Mouse (Mus musculus): Measurements from ENCODE around the gene Zcchc4. TPM values are rescaled to one million over a fixed set of nuclear protein-coding genes. Genes with fewer than 3 reads are reported as not detected.

The Zcchc4 gene
- 10.3 and 10.9 TPM in 2 replicates for polyA plus RNA-seq (2015; fragmentation: Nextera tagmentation; extraction: Ambion mirVana)

DNA sequence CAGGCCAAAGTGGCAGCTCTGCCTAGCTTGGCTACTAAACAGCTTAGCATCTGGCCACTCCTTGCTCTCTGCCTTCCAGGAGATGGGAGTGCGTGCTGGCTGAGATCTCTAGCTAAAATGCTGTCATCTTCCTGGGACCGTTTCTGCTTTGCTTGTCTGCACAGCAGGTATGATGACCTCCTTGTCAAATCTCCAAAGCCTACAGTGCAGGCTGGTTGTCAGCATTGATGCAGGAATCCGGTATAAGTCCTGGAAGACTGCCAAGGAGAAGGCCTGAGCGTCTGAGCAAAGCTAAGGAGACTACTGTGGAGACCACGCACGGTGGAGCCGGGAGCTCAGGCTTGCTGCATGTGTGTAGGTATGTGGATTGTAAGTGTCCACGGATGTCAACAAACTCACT, at the start of gene Zcchc4:
Gene Zcchc4 (plus strand): TSS at position 173 of the 400 bp plus-strand sequence.
- Histone ChIP-seq H3K36me3 (peaks cover 7% of the 10 kb centered on the region), H3K4me2 (no peak within 1 kb of the TSS), H3K9ac (peak within 1 kb of the TSS; percentile 40; the same call in 1 of the 2 replicates), H3K4me3 (no peak within 1 kb of the TSS), H3K27ac (replicated peaks) (no peak within 1 kb of the TSS), H3K4me1 (no peaks in the 10 kb centered on the region), H3K27me3 (replicated peaks) (no peaks in the 10 kb centered on the region), H3K9me3 (no peaks in the 10 kb centered on the region)
- whole genome bisulfite sequencing = 52% methylated on average over 8 of the region's 8 CpGs
- ATAC-seq (ENCODE audit: extremely low read depth, insufficient number of reproducible peaks, low FRiP score, low TSS enrichment) = no peak

DNA sequence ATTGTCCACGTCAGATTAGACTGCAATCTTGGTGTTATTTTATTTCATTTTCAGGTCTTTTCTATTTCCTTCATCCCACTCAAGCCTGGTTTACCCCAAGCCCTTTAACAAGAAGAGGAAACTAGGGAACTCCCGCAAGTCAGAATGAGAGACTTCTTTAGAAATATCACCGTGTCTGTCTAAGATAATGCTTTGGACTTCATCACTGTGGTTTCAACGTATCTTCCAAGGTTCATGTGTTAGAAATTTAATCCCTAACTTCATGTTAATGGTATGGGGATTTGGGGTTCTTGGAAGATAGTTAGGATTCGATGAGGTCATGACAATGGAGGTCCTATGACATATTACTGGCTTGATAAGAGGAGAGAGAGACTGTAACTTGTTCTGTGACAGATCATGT, 47.5 kb upstream of the Zcchc4 start:
- 69% methylated on average over 5 of the region's 5 CpGs for WGBS
- Histone ChIP-seq H3K4me1 (no peaks in the 10 kb centered on the region), H3K27ac (replicated peaks) (no peak overlapping the region), H3K36me3 (no peaks in the 10 kb centered on the region), H3K9ac (no peak overlapping the region), H3K4me2 (no peak overlapping the region), H3K4me3 (no peak overlapping the region), H3K27me3 (replicated peaks) (0 out of 2 replicates have a peak, but pooled peaks cover 3% of the 10 kb centered on the region), H3K9me3 (no peaks in the 10 kb centered on the region)
- ATAC-seq (ENCODE audit: extremely low read depth, insufficient number of reproducible peaks, low FRiP score, low TSS enrichment) = no peak

GRCm38 (mm10) chr5:52732811-52733210, 42.4 kb upstream of the Zcchc4 start:
- Histone ChIP-seq H3K36me3 (no peaks in the 10 kb centered on the region), H3K9ac (no peak overlapping the region), H3K4me3 (no peak overlapping the region), H3K4me1 (no peaks in the 10 kb centered on the region), H3K27ac (replicated peaks) (no peak overlapping the region), H3K27me3 (replicated peaks) (0 out of 2 replicates have a peak, but pooled peaks cover 3% of the 10 kb centered on the region), H3K4me2 (no peak overlapping the region), H3K9me3 (no peaks in the 10 kb centered on the region)
- ATAC-seq (ENCODE audit: extremely low read depth, insufficient number of reproducible peaks, low FRiP score, low TSS enrichment) = no peak
- 54% methylated on average over 4 of the region's 4 CpGs for WGBS

DNA sequence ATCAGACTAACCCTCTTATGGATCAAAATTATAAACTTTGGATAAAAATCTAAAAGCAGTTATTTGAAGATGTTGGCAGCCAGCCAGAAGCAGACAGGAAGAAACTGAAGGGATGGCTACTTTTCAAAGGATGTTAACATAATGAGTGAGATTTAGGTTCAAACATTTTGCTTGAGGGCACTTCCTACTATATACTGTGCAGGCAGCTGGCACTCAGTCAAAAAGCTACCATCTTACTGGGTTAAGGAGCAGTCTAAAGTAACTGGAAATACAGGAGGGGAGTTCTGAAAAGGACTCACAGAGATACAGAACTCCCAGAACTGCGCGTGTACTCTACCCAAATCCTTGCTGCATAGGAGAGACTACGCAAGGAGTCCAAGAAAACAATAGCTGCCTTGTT, 39.2 kb upstream of the Zcchc4 start:
- 0 out of 2 replicates have a peak, but pooled peaks cover 3% of the 10 kb centered on the region for H3K27me3 ChIP-seq (replicated peaks)
- no peaks in the 10 kb centered on the region for H3K4me1 ChIP-seq
- H3K4me3 ChIP-seq = no peak overlapping the region
- 75% methylated on average over 3 of the region's 3 CpGs for WGBS
- no peak overlapping the region for H3K9ac ChIP-seq
- no peaks in the 10 kb centered on the region for H3K36me3 ChIP-seq
- no peak overlapping the region for H3K4me2 ChIP-seq
- no peak overlapping the region for H3K27ac ChIP-seq (replicated peaks)
- no peak for ATAC-seq (ENCODE audit: extremely low read depth, insufficient number of reproducible peaks, low FRiP score, low TSS enrichment)
- no peaks in the 10 kb centered on the region for H3K9me3 ChIP-seq

- Histone ChIP-seq H3K27me3 (replicated peaks) (0 out of 2 replicates have a peak, but pooled peaks cover 3% of the 10 kb centered on the region), H3K36me3 (no peaks in the 10 kb centered on the region), H3K27ac (replicated peaks) (peak within 1 kb of the TSS; percentile 88), H3K9me3 (no peaks in the 10 kb centered on the region), H3K4me1 (peaks cover 14% of the 10 kb centered on the region), H3K4me2 (peak within 1 kb of the TSS; percentile 79), H3K4me3 (peak within 1 kb of the TSS; percentile 90), H3K9ac (peak within 1 kb of the TSS; percentile 93)
- WGBS = 2% methylated on average over 42 of the region's 75 CpGs
- ATAC-seq (ENCODE audit: extremely low read depth, insufficient number of reproducible peaks, low FRiP score, low TSS enrichment) = peak; percentile 93
Measured at GRCm38 (mm10) chr5:52741391-52742111, 33.7 kb upstream of the Zcchc4 start, which contains the start of gene Pi4k2b. Pi4k2b (plus strand) TSS chr5:52741574.

- Histone ChIP-seq H3K4me1 (peaks cover 14% of the 10 kb centered on the region), H3K27me3 (replicated peaks) (no peaks in the 10 kb centered on the region), H3K9ac (peak overlapping the region; percentile 93), H3K4me2 (peak overlapping the region; percentile 79), H3K36me3 (no peaks in the 10 kb centered on the region), H3K4me3 (peak overlapping the region; percentile 90), H3K9me3 (no peaks in the 10 kb centered on the region), H3K27ac (replicated peaks) (peak overlapping the region; percentile 88)
- no peak for ATAC-seq (ENCODE audit: extremely low read depth, insufficient number of reproducible peaks, low FRiP score, low TSS enrichment)
- WGBS = 3% methylated on average over 17 of the region's 17 CpGs
Measured at GRCm38 (mm10) chr5:52742112-52742813, 32.9 kb upstream of the Zcchc4 start.

GRCm38 (mm10) chr5:52743231-52743630, 32.0 kb upstream of the Zcchc4 start:
- no peaks in the 10 kb centered on the region for H3K36me3 ChIP-seq
- 0 out of 2 replicates have a peak overlapping the region, but pooled peaks have one; percentile 93 for H3K9ac ChIP-seq
- H3K4me3 ChIP-seq = peak overlapping the region; percentile 90
- H3K27me3 ChIP-seq (replicated peaks) = no peaks in the 10 kb centered on the region
- ATAC-seq (ENCODE audit: extremely low read depth, insufficient number of reproducible peaks, low FRiP score, low TSS enrichment) = no peak
- H3K27ac ChIP-seq (replicated peaks) = no peak overlapping the region
- peaks cover 14% of the 10 kb centered on the region for H3K4me1 ChIP-seq
- H3K9me3 ChIP-seq = no peaks in the 10 kb centered on the region
- 59% methylated on average over 4 of the region's 4 CpGs for WGBS
- H3K4me2 ChIP-seq = peak overlapping the region; percentile 79

DNA sequence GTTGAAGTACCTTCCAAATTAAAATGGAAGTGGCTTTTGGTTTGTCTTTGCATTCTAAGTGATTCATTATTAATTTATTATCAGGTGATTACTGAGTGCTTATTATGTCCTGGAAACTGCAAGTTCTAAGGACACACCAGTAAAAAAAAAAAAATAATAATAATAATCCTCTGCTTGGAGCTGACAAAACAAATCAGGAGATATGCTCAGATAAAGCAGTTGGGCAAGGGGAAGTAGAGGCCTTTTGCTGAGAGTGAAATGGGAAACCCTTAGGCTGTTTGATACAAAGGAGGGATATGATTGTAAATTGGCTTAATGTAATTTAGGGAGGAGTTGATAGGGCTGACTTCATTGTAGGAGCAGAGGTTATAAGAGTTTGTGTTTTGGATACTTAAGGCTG, 28.3 kb upstream of the Zcchc4 start:
- Histone ChIP-seq H3K4me2 (no peak overlapping the region), H3K9me3 (no peaks in the 10 kb centered on the region), H3K4me3 (no peak overlapping the region), H3K36me3 (peaks cover 8% of the 10 kb centered on the region; the same call in 1 of the 2 replicates), H3K9ac (no peak overlapping the region), H3K27me3 (replicated peaks) (no peaks in the 10 kb centered on the region), H3K4me1 (peaks cover 18% of the 10 kb centered on the region), H3K27ac (replicated peaks) (no peak overlapping the region)
- no peak for ATAC-seq (ENCODE audit: extremely low read depth, insufficient number of reproducible peaks, low FRiP score, low TSS enrichment)

- Histone ChIP-seq H3K27ac (replicated peaks) (no peak overlapping the region), H3K4me3 (no peak overlapping the region), H3K36me3 (peaks cover 16% of the 10 kb centered on the region), H3K4me1 (peaks cover 6% of the 10 kb centered on the region; the same call in 1 of the 2 replicates), H3K27me3 (replicated peaks) (no peaks in the 10 kb centered on the region), H3K9me3 (no peaks in the 10 kb centered on the region), H3K9ac (no peak overlapping the region), H3K4me2 (no peak overlapping the region)
- no peak for ATAC-seq (ENCODE audit: extremely low read depth, insufficient number of reproducible peaks, low FRiP score, low TSS enrichment)
- WGBS = 76% methylated on average over 5 of the region's 5 CpGs
Measured at GRCm38 (mm10) chr5:52748732-52749131, 26.5 kb upstream of the Zcchc4 start.

DNA sequence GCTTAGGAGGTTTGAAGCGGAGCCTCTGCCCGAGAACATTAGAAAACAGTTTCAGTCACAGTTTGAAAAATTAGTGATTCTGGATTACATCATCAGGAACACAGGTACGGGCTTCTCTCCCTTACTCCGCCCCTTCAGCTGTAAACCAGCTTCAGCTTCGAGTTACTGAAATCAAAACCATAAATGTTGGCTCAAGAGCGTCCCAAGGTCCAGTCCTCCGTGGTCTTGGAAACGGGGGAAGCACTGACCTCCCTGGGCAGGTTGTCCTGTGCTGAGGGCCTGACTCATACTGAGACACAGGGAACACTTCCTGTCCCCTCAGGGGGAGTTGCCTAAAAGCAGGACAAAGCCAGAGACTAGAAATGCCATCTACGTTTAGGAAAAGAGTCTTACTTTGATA, 22.1 kb upstream of the Zcchc4 start:
- no peak overlapping the region for H3K4me3 ChIP-seq
- H3K27me3 ChIP-seq (replicated peaks) = no peaks in the 10 kb centered on the region
- H3K36me3 ChIP-seq = peaks cover 36% of the 10 kb centered on the region
- whole genome bisulfite sequencing = 84% methylated on average over 9 of the region's 9 CpGs
- H3K9me3 ChIP-seq = no peaks in the 10 kb centered on the region
- H3K4me2 ChIP-seq = no peak overlapping the region
- H3K27ac ChIP-seq (replicated peaks) = no peak overlapping the region
- H3K4me1 ChIP-seq = 0 out of 2 replicates have a peak, but pooled peaks cover 4% of the 10 kb centered on the region
- ATAC-seq (ENCODE audit: extremely low read depth, insufficient number of reproducible peaks, low FRiP score, low TSS enrichment) = no peak
- H3K9ac ChIP-seq = no peak overlapping the region

- Histone ChIP-seq H3K9me3 (no peaks in the 10 kb centered on the region), H3K4me3 (no peak overlapping the region), H3K4me2 (no peak overlapping the region), H3K4me1 (no peaks in the 10 kb centered on the region), H3K9ac (no peak overlapping the region), H3K27ac (replicated peaks) (no peak overlapping the region), H3K36me3 (peaks cover 36% of the 10 kb centered on the region), H3K27me3 (replicated peaks) (no peaks in the 10 kb centered on the region)
- no peak for ATAC-seq (ENCODE audit: extremely low read depth, insufficient number of reproducible peaks, low FRiP score, low TSS enrichment)
Measured at GRCm38 (mm10) chr5:52754196-52754595, 21.0 kb upstream of the Zcchc4 start.
